Mouse (Mus musculus): Measurements from ENCODE around the gene Kctd17.

- TF ChIP-seq CTCF (IDR thresholded peaks at IDR 0.05; ENCODE audit: low read depth, low read length), result no peak
- TF ChIP-seq GATA1 (IDR thresholded peaks at IDR 0.05; ENCODE audit: borderline replicate concordance, low read length), result no peak
Observed at GRCm38 (mm10) chr15:78425230-78425629, 3.1 kb upstream of the Kctd17 start.

All from G1E (cell line).